Mouse (Mus musculus) intestine, postnatal 0 days (tissue): ENCODE results near the gene Tnf. TPM values are rescaled to one million over a fixed set of nuclear protein-coding genes. Genes with fewer than 3 reads are reported as not detected.
A peak's percentile ranks its signal among the peaks of the same experiment; 100 is the strongest.

Source experiments
- ATAC-seq: fragments of 200-750 bp; cut with Nextera tagmentation; 2 replicates; pipeline ENCODE4 v1.8.0; 2017; ENCODE audit warnings: mild to moderate bottlenecking, moderate TSS enrichment, moderate library complexity
- H3K27ac ChIP-seq: fragments of 300-500 bp; sonication (generic); 2 replicates; pipeline ENCODE4 v1.5.1; 2014; ENCODE audit warnings: mild to moderate bottlenecking, low read depth, low read length, moderate library complexity
- H3K27me3 ChIP-seq: fragments of 300-500 bp; sonication (generic); replicated peaks from 2 replicates; pipeline ENCODE4 v1.6.1; 2014; ENCODE audit warnings: low read length, mixed read lengths; ENCODE audit not compliant: control insufficient read depth, insufficient read depth
- H3K36me3 ChIP-seq: fragments of 300-500 bp; sonication (generic); 2 replicates; pipeline ENCODE4 v1.6.1; 2014; ENCODE audit warnings: mild to moderate bottlenecking, moderate library complexity; ENCODE audit not compliant: control insufficient read depth, insufficient read depth
- H3K4me1 ChIP-seq: fragments of 300-500 bp; sonication (generic); replicated peaks from 2 replicates; pipeline ENCODE4 v1.6.1; 2014; ENCODE audit warnings: antibody characterized with exemption, low read length, mixed read lengths; ENCODE audit not compliant: control insufficient read depth, insufficient read depth
- H3K4me2 ChIP-seq: fragments of 300-500 bp; sonication (generic); replicated peaks from 2 replicates; pipeline ENCODE4 v1.6.1; 2014; ENCODE audit warnings: low read depth, mild to moderate bottlenecking, moderate library complexity
- H3K4me3 ChIP-seq: fragments of 300-500 bp; sonication (generic); 2 replicates; pipeline ENCODE4 v1.5.1; 2014; ENCODE audit warnings: low read depth, low read length
- H3K9ac ChIP-seq: fragments of 300-500 bp; sonication (generic); 2 replicates; pipeline ENCODE4 v1.6.1; 2014; ENCODE audit warnings: mild to moderate bottlenecking, low read depth, low read length
- H3K9me3 ChIP-seq: fragments of 300-500 bp; sonication (generic); 2 replicates; pipeline ENCODE4 v1.6.1; 2016; ENCODE audit warnings: mixed run types; ENCODE audit not compliant: control insufficient read depth
- CTCF ChIP-seq: sonication (generic); IDR thresholded peaks from 2 replicates; pipeline ENCODE4 v1.5.1; 2016; ENCODE audit warnings: low read depth, mild to moderate bottlenecking, control low read depth, antibody characterized with exemption, moderate library complexity
- WGBS: fragments of 180-500 bp; shearing (Covaris S2); extraction: QIAGEN DNeasy Blood & Tissue Kit; methylation state at CpG from one replicate; pipeline ENCODE4 v1.1.7; 2014; 5-methylcytosine and 5-hydroxymethylcytosine counted together
- polyA plus RNA-seq: library from polyadenylated mRNA; unstranded; fragments of >200 nt; fragmentation: Nextera tagmentation; extraction: Ambion mirVana; gene quantifications from 2 replicates; pipeline ENCODE4 v1.2.1, GENCODE M21; 2015

Tnf gene
- polyA plus RNA-seq, 1 experiment from 2014 or later: 0.27 TPM

DNA sequence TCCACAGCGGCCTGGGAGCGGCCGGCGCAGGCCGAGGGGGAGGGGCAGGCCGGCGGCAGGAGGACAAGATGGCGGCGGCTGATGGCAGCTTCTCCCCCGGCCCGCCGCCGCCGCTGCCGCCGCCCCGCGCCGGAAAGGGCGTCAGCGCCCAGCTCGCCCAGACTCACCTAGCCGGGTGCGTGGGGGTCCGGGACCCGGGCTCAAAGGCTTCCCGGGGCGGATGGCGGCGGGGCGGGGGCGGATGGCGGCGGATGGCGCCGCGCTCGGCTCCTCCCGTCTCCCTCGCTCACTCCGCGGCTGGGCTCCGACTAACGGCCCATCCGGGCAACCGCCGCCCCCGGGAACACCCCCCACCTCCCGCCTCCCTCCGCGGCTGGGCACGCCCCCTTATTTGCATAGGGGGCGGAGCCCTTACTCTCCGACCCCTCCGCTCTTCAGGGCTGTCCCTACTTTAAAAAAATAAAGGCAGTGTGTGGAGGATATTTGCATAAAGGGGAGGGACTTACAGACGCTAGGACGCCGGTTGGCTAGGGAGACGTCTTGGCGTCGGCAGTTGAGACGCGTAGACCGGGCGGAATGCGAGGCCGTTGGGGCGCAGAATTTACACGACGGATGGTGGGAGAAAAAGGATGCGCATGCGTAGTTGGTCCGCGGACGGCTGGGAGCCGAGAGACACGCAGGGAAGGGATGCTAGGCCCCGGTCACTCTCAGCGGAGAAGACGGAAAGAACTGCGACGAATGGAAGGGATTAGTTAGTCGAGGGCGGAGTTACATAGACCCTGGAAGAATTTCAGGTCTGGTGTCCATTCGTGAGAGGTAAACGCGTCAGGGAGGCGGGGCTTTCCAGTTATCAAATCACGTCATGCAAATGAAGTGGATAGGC, 37.0 kb downstream of the Tnf start, which contains the start of gene Prrc2a:
Prrc2a (minus strand) TSS at position 330 of the 883 bp plus-strand sequence.
- H3K4me1 ChIP-seq: peaks cover 4% of the 10 kb centered on the region; the same call in 1 of the 2 replicates
- no peak for TF ChIP-seq CTCF
- H3K9me3 ChIP-seq: no peaks in the 10 kb centered on the region
- no peaks in the 10 kb centered on the region for H3K27me3 ChIP-seq
- peak within 1 kb of the TSS; percentile 96 for H3K27ac ChIP-seq
- peak within 1 kb of the TSS; percentile 82 for H3K4me2 ChIP-seq
- peak within 1 kb of the TSS; percentile 94 for H3K4me3 ChIP-seq
- peak; percentile 95 for ATAC-seq
- WGBS: under 1% methylated on average over 62 of the region's 89 CpGs
- H3K36me3 ChIP-seq: peaks cover 25% of the 10 kb centered on the region
- H3K9ac ChIP-seq: peak within 1 kb of the TSS; percentile 98

DNA sequence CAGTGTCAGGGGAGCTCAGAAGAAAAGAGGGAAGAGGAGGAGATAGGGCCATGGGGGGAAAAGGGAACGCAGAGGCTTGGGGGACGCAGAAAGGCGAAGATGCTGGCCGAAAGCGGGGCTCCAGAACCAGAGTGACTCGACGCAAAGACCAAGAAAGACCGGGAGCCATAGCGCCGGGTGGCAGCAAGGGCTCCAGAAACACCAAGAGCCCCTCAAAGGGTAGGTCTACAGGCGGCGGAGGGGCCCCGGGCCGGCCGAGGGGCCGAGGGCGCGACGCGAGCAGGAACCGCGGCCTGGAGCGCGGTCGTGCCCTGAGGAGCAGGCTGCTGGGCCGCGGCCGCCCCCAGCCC, 37.6 kb downstream of the Tnf start:
- 1% methylated on average over 24 of the region's 28 CpGs for WGBS
- H3K27ac ChIP-seq: peak overlapping the region; percentile 96
- H3K4me1 ChIP-seq: peaks cover 4% of the 10 kb centered on the region; the same call in 1 of the 2 replicates
- peaks cover 31% of the 10 kb centered on the region for H3K36me3 ChIP-seq
- H3K9ac ChIP-seq: peak overlapping the region; percentile 98
- no peak for ATAC-seq
- no peaks in the 10 kb centered on the region for H3K27me3 ChIP-seq
- no peaks in the 10 kb centered on the region for H3K9me3 ChIP-seq
- H3K4me2 ChIP-seq: peak overlapping the region; percentile 82
- peak overlapping the region; percentile 94 for H3K4me3 ChIP-seq
- TF ChIP-seq CTCF: no peak

DNA sequence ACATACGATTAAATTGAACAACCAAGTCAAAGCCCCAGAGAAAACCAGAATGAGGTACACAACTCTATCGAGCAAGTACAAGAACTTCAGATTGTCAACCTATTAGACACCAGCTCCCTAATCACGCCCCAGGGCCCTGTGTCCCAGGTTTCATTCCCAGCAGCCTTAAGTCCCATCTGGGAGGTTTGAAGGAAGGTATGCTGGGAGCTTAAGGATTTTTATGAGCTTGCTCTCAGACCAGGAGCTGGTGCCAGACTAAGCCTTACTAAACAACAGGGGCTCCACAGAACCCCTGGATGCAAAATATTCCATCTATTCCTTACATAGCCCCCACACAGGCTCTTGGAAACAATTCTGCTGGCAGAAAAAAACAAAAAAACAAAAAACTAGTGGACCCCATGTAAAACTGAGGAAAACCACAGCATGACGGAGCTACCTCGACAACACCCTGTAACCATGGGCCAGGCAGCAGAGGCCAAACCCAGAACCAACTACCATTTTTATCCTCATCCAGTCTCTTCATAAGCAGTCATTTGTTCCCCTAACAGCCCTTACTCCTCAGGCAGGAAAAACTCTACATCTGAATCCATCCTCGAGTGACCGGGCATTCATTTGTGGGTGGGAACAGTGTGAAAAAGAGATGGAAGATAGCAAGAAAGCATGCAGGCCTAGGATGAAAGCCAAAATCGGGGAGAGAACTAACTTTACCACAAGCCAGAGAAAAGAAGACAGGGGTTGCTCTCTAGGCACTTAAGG, 38.3 kb downstream of the Tnf start:
- Histone ChIP-seq H3K4me1 (peaks cover 4% of the 10 kb centered on the region; the same call in 1 of the 2 replicates), H3K9ac (peak overlapping the region; percentile 98), H3K27me3 (no peaks in the 10 kb centered on the region), H3K36me3 (peaks cover 38% of the 10 kb centered on the region), H3K4me2 (peak overlapping the region; percentile 82), H3K4me3 (peak overlapping the region; percentile 94), H3K9me3 (no peaks in the 10 kb centered on the region), H3K27ac (peak overlapping the region; percentile 96)
- 5% methylated on average over 8 of the region's 8 CpGs for WGBS
- ATAC-seq: no peak
- no peak for TF ChIP-seq CTCF

DNA sequence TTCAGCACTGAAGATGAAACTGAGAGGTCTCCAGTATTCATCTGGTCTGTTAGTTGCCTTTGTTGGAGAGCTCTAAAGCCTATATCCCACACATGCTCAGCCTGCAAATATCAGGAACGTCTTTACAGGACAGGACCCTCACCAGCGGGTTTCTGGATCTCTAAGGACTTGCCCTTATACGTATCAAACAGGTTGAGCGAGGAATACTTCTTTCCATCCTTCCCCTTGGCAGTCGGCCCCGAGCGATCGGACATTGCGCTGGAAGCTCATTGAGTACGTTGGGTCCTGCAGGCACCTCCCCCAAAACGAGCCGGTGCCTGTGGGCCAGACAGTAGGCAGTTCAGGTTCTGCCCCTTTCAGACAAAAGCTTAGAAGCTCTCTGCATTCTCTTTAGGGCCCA, 39.1 kb downstream of the Tnf start:
- peaks cover 45% of the 10 kb centered on the region for H3K36me3 ChIP-seq
- peak overlapping the region; percentile 98 for H3K9ac ChIP-seq
- 11% methylated on average over 12 of the region's 12 CpGs for WGBS
- TF ChIP-seq CTCF: no peak
- no peak for ATAC-seq
- no peaks in the 10 kb centered on the region for H3K27me3 ChIP-seq
- no peak overlapping the region for H3K27ac ChIP-seq
- peaks cover 4% of the 10 kb centered on the region; the same call in 1 of the 2 replicates for H3K4me1 ChIP-seq
- H3K4me2 ChIP-seq: peak overlapping the region; percentile 82
- no peaks in the 10 kb centered on the region for H3K9me3 ChIP-seq
- peak overlapping the region; percentile 94 for H3K4me3 ChIP-seq

DNA sequence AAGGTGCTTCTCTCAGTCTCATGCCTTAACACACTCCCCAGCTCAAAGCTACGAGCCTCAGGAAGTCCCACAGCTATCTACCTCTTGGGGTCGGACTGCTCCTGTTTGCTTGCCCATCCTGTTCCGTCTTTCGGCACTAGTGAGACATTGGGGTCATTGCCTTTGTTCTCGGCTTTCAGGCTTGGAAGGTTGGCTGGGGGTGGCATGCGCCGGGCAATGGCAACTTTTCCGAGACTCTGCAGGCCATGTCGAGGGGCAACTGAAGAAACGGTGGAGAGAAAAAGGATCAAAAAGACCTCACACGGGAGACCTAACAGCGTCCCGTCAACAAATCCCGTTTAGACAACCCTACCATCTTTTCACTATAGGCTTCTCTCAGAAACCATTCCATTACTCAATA, 39.7 kb downstream of the Tnf start:
- Histone ChIP-seq H3K27ac (no peak overlapping the region), H3K4me1 (peaks cover 4% of the 10 kb centered on the region; the same call in 1 of the 2 replicates), H3K36me3 (peaks cover 51% of the 10 kb centered on the region), H3K9me3 (no peaks in the 10 kb centered on the region), H3K4me3 (peak overlapping the region; percentile 94; the same call in 1 of the 2 replicates), H3K27me3 (no peaks in the 10 kb centered on the region), H3K9ac (no peak overlapping the region), H3K4me2 (peak overlapping the region; percentile 82; the same call in 1 of the 2 replicates)
- ATAC-seq: no peak
- 66% methylated on average over 14 of the region's 14 CpGs for WGBS
- TF ChIP-seq CTCF: no peak

DNA sequence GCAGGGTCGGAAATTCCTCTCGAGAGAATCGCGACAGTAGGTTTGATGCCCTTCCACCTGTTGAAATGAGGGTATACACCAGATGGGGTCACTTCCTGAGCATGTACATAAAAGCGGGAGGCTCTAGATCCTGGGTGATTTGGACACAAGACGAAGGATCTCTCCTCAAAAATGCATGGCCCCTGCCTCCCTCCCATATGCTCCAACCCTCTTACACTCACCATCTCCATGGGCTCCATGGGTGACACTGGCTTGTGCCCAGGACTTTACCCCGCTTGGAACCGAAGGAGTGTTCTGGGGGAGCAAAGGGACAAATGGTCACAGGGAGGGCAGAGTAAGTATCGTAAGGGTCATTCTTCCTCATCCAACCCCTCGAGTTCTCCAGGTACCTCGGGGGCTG, 40.4 kb downstream of the Tnf start:
- Histone ChIP-seq H3K4me3 (no peak overlapping the region), H3K4me1 (peaks cover 4% of the 10 kb centered on the region; the same call in 1 of the 2 replicates), H3K27me3 (no peaks in the 10 kb centered on the region), H3K4me2 (no peak overlapping the region), H3K36me3 (peaks cover 58% of the 10 kb centered on the region), H3K9ac (no peak overlapping the region), H3K9me3 (no peaks in the 10 kb centered on the region), H3K27ac (no peak overlapping the region)
- ATAC-seq: no peak
- no peak for TF ChIP-seq CTCF
- 77% methylated on average over 11 of the region's 11 CpGs for WGBS
